Mouse (Mus musculus) ES-Bruce4 (cell line): Measurements from ENCODE around the gene Zfp36l1.
"Not testable (repeated sequence)": the region's sequence is repeated elsewhere in the genome, so short reads cannot be mapped to it uniquely, and the experiment has no call there.

ENCODE experiments used
- CTCF ChIP-seq: IDR thresholded peaks from one replicate; pipeline ENCODE4 v1.8.1; 2011; ENCODE audit warnings: low read depth, low read length
- POLR2A ChIP-seq: IDR thresholded peaks from one replicate; pipeline ENCODE4 v1.8.1; 2011; ENCODE audit warnings: low read length; ENCODE audit not compliant: insufficient read depth

DNA sequence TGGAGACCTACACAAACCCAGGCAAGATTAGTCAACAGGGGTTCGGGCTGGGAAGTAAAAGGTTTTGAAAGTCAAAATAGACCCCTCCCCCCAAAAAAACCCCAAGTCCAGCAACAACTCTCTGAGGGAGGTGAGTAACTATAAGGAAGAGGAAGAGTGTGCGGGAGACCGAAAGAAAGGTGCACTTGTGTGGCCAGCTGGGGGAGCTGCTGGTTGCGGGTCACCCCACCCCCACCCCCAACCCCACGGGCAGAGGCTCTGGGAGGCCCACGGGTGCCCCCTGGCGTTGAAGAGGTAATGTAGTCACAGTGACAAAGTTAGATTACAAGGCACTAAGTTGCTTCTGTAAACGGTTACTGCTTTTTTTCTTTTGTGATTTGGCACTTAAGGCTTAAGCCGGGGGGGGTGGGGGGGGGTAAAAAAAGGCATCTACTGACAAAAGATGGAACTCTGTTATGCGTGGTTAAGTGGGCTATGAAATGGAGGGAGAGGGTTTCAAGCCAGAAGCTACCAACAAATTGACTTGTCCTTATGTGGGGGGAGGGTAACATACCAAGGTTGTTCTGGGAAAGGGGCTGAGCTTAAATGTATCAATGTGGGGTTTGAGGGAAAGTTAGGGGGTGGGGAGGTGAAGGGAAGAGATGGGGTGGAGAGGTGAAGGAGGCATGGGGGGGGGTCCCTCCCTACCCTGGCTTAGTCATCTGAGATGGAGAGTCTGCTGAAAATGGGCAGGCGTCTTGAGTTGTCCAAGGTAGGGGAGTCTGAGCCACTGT lies 3.7 kb downstream of the Zfp36l1 start:
- peak; percentile 64 for TF ChIP-seq CTCF
- TF ChIP-seq POLR2A, result not testable (repeated sequence)
